Mouse (Mus musculus) layer of hippocampus, postnatal 14 days (tissue): ENCODE results near the gene Ptpra. TPM values are rescaled to one million over a fixed set of nuclear protein-coding genes. Genes with fewer than 3 reads are reported as not detected.
A peak's percentile ranks its signal among the peaks of the same experiment; 100 is the strongest.

Source experiments
- DNase-seq, 2 experiments: peaks; one replicate each; pipeline ENCODE4 v3.0.0; 2021 to 2022; ENCODE audit warnings: low spot score in 2 of 2, mixed read lengths in 1 of 2
- microRNA-seq, 2 experiments: library from miRNA; unstranded; fragments of <30 nt; microRNA quantifications; one replicate each; pipeline ENCODE4 v1.2.0; 2021
- total RNA-seq, 2 experiments: library from RNA; stranded (reverse); gene quantifications; 2 replicates each; pipeline ENCODE4 v1.2.3; 2021

Ptpra gene
- total RNA-seq, 2 experiments from 2014 or later = 307 to 312 TPM

DNA sequence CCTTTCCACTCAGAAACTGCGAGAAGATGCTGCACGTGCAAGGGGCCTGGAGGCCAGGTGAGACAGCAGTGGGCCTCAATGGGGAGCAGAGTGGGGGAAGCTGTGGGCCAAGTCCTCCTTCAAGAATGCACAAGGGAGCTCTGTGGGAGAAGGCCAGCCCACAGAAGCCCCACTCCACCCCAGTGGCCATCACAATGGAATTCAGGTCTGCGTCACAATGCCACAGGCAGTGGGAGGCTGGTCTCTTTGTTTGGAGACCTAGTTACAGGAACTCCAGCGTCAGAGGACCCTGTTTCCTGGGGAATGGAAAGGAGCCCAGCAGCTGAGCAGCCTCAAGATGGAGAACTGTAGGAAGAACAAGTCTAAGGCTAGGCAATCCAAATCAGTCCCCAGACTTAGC, 139.1 kb downstream of the Ptpra start:
- DNase-seq = no peak

DNA sequence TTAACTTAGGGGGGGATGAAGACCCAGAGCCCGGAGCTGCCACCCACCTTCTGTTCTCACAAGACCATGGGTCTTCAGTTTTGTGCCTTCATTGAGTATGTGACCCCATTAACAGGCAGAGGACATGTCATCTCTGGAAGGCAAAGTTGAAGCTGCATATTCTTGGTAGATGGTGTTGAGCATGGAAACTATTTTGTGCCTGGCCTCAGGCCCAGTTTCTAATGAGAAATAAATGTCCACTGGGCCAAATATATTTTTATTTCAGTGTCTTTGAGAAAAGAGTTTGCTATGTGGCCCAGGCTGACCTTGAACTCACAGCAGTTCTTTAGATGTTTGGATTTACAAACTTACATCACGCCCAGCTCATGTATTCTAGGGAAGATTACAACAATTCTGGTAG, 139.7 kb downstream of the Ptpra start:
- no peak for DNase-seq

DNA sequence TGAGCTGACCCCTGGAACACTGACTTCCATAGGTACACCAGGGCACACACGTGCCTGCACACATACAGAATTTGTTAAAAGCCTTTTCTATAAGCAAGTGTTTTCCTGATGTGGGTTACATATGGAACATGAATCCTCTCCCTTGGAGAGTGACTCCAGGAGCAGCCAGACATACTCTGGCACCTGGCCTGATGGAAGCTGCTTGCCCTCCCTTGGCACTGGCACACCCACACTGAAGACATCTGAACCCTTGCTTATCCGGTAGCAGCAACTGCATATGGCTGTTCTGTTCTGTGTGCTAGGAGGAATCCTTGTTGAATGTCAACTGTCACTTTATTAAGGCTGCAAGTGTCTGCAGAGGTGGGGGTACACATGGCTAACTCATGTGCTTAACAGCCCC, 140.9 kb downstream of the Ptpra start:
- DNase-seq = no peak

DNA sequence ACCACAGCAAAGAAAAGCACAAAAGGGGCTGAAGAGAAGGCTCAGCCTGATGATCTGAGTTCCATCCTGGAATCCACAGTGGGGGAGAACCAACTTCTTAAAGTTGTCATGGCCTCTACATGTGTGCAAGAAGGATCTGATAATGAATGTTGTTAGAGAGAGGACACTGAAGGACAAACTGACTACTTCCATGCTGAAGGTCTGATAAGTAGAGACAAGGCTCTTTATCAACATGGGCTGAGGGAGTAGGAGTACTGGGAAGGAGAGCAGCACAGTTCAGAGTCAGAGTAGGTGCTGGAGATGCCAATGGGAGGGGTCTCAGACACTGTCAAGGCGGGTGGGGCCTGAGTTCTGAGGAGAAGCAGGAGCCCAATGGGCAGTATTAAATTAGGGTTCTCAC, 145.5 kb downstream of the Ptpra start:
- no peak for DNase-seq

DNA sequence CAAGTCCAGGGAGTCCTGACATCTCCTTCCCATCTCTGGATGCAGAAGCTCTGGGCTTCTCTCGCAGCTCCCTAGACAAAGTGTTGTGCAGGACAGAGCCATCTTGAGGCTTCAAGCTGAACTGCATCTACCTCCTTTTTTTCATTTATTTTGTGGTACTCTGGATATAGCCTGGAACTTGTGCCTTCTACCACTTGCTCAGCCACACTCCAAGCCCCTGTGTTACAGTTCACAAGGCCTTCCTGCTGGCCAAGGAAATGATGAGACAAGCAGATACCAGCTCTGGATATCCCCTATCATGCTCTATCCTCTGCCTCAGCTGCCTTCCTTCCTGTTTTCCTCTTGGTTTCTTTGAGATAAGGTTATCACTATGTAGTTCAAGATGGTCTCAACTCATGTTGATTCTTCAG, 147.5 kb downstream of the Ptpra start:
- DNase-seq = peak in 1 of 2 experiments; percentile 74

DNA sequence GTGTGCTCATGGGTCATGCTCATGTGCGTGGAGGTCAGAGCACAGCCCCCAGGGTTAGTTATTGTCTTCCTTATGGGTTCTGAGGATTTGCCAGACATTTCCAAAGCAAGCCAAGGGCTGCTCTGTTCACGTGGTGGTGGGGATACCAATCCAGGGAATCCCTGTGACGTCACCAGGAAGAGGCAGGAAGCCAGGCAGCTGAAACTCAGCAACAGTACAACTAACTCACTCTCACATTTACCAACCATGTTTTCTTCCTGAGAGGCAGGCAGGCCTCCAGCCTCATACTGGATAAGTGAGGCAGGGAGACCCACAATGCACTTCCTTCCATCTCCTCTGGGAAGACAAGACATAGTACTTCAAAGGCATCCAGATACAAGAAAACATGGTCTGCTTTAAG, 148.3 kb downstream of the Ptpra start:
- DNase-seq = no peak

DNA sequence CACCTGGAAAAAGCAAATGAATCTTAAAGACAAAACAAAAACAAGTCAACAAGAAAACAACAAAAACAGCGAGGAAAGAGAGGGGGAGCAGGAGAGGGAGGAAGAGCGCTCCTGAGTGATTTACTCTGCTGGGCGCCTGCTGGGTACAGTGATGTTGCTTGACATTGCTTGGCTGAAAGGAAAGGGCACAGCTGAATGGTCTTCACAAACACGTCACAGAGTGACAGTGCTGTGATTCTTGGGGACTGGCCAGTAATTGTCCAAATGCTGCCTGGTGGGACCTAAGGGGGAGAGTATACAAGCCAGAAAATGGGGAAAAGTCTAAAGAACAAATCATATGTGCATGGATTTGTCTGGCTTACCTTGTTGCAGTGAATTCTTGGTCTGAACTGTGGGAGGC, 152.1 kb downstream of the Ptpra start:
- no peak for DNase-seq

Small RNA genes lying within 50 kb of the gene (microRNA-seq; reads per million reads assigned to microRNA genes)
- 0 reads per million in 2 experiments for gene Gm23876

Other genes starting within 250 kb of the Ptpra start
- 100 to 1,000 TPM; 131 to 173 TPM for gene Nop56, start 175.8 kb upstream of the Ptpra start, total RNA-seq
- 100 to 1,000 TPM; 297 to 301 TPM for gene Idh3b, start 165.7 kb upstream of the Ptpra start, total RNA-seq
- 10 to 100 TPM; 12.5 to 13.1 TPM for gene Ebf4, start 155.1 kb upstream of the Ptpra start, total RNA-seq
- gene Cpxm1, start 52.7 kb upstream of the Ptpra start, total RNA-seq = 10 to 100 TPM; 11.8 to 14.1 TPM
- gene Gm28372, start 45.0 kb upstream of the Ptpra start, total RNA-seq = not detected
- not detected for gene 1700020A23Rik, start 45.0 kb upstream of the Ptpra start, total RNA-seq
- gene Tmem239, start 43.8 kb upstream of the Ptpra start, total RNA-seq = not detected
- gene Vps16, start 25.9 kb upstream of the Ptpra start, total RNA-seq = 10 to 100 TPM; 85.3 to 87.5 TPM
- gene Pced1a, start 25.6 kb upstream of the Ptpra start, total RNA-seq = 10 to 100 TPM; 21.8 to 22.0 TPM
- gene Mrps26, start 113.5 kb downstream of the Ptpra start, total RNA-seq = 10 to 100 TPM; 80.2 to 82.6 TPM
- gene Oxt, start 125.9 kb downstream of the Ptpra start, total RNA-seq = not detected
- 1 to 10 TPM in 1 of 2 experiments, not detected in 1; 2.1 TPM for gene Avp, start 132.3 kb downstream of the Ptpra start, total RNA-seq
- gene Fastkd5, start 179.7 kb downstream of the Ptpra start, total RNA-seq = 1 to 10 TPM; 8.1 to 8.2 TPM
- 1 to 10 TPM; 7.3 to 8.5 TPM for gene Ubox5, start 179.8 kb downstream of the Ptpra start, total RNA-seq
- 10 to 100 TPM; 73.7 to 79.3 TPM for gene Lzts3, start 192.5 kb downstream of the Ptpra start, total RNA-seq
- gene Ddrgk1, start 214.4 kb downstream of the Ptpra start, total RNA-seq = 10 to 100 TPM; 80.9 to 81.2 TPM
- gene Itpa, start 217.3 kb downstream of the Ptpra start, total RNA-seq = 10 to 100 TPM; 37.4 to 39.9 TPM
- under 1 TPM; 0.12 to 0.48 TPM for gene Slc4a11, start 247.2 kb downstream of the Ptpra start, total RNA-seq